Mouse (Mus musculus) kidney, adult 2 months (tissue): Measurements from ENCODE around the gene Fam173a. TPM values are rescaled to one million over a fixed set of nuclear protein-coding genes. Genes with fewer than 3 reads are reported as not detected.

ENCODE experiments used
- DNase-seq: peaks from one replicate; pipeline ENCODE4 v3.0.0; 2021
- H3K27ac ChIP-seq: fragments of 200-500 bp; 2 replicates; pipeline ENCODE4 v1.5.1; 2012; ENCODE audit warnings: low read depth, low read length, control low read depth, inconsistent platforms; ENCODE audit not compliant: insufficient read depth
- H3K27me3 ChIP-seq: fragments of 200-500 bp; replicated peaks from 2 replicates; pipeline ENCODE4 v1.6.1; 2012; ENCODE audit warnings: mild to moderate bottlenecking, moderate library complexity, low read length, inconsistent platforms; ENCODE audit not compliant: control insufficient read depth, insufficient read depth
- H3K36me3 ChIP-seq: fragments of 200-500 bp; 2 replicates; pipeline ENCODE4 v1.6.1; 2012; ENCODE audit warnings: mild to moderate bottlenecking, moderate library complexity, low read length, inconsistent platforms; ENCODE audit not compliant: control insufficient read depth, insufficient read depth
- H3K4me1 ChIP-seq: fragments of 200-500 bp; 2 replicates; pipeline ENCODE4 v1.6.1; 2011; ENCODE audit warnings: low read length; ENCODE audit not compliant: control insufficient read depth, insufficient read depth
- H3K4me3 ChIP-seq: fragments of 200-500 bp; 2 replicates; pipeline ENCODE4 v1.5.1; 2011; ENCODE audit warnings: mild to moderate bottlenecking, low read depth, low read length, control low read depth; ENCODE audit not compliant: insufficient read depth
- CTCF ChIP-seq: fragments of 200-500 bp; conservative IDR thresholded peaks from 2 replicates; pipeline ENCODE4 v1.5.1; 2011; ENCODE audit warnings: low read depth, mild to moderate bottlenecking, control low read depth, low read length, moderate library complexity, mixed read lengths; ENCODE audit not compliant: insufficient read depth, insufficient read length
- POLR2A ChIP-seq: fragments of 200-500 bp; IDR thresholded peaks from one replicate; pipeline ENCODE4 v1.6.1; 2011; ENCODE audit warnings: low read depth, low read length, control low read depth
- WGBS: fragments of 180-500 bp; shearing (Covaris S2); methylation state at CpG from one replicate; pipeline ENCODE4 v1.1.7; 2018; 5-methylcytosine and 5-hydroxymethylcytosine counted together
- polyA plus RNA-seq: library from polyadenylated mRNA; depleted of rRNA; stranded (reverse); fragments of >200 nt; gene quantifications from 2 replicates; pipeline ENCODE4 v1.2.3, GENCODE M21; 2012

The Fam173a gene
- polyA plus RNA-seq, 1 experiment, result 158 TPM

GRCm38 (mm10) chr17:25785281-25785745 is 7.4 kb downstream of the Fam173a start, which contains the start of gene Haghl:
Gene Haghl (minus strand): TSS chr17:25785673.
- no peaks in the 10 kb centered on the region for H3K4me1 ChIP-seq
- H3K36me3 ChIP-seq, result no peaks in the 10 kb centered on the region
- TF ChIP-seq CTCF (0 out of 2 replicates have a peak, but pooled peaks have one; percentile 11), POLR2A (peak; percentile 41)
- under 1% methylated on average over 23 of the region's 23 CpGs for WGBS
- peak within 1 kb of the TSS; percentile 67 for H3K4me3 ChIP-seq
- H3K27me3 ChIP-seq, result no peaks in the 10 kb centered on the region
- peak within 1 kb of the TSS; percentile 46 for H3K27ac ChIP-seq
- DNase-seq, result peak; percentile 97

GRCm38 (mm10) chr17:25783861-25784574 is 8.7 kb downstream of the Fam173a start:
- no peak for TF ChIP-seq CTCF
- no peak for TF ChIP-seq POLR2A
- no peak for DNase-seq
- no peaks in the 10 kb centered on the region for H3K27me3 ChIP-seq
- no peaks in the 10 kb centered on the region for H3K36me3 ChIP-seq
- H3K27ac ChIP-seq, result no peak overlapping the region
- no peaks in the 10 kb centered on the region for H3K4me1 ChIP-seq
- no peak overlapping the region for H3K4me3 ChIP-seq
- 70% methylated on average over 15 of the region's 15 CpGs for WGBS

- Histone ChIP-seq H3K27me3 (no peaks in the 10 kb centered on the region), H3K27ac (no peak overlapping the region), H3K36me3 (no peaks in the 10 kb centered on the region), H3K4me1 (no peaks in the 10 kb centered on the region), H3K4me3 (no peak overlapping the region)
- no peak for TF ChIP-seq CTCF
- TF ChIP-seq POLR2A, result no peak
- DNase-seq, result peak; percentile 55
- 55% methylated on average over 7 of the region's 7 CpGs for whole genome bisulfite sequencing
Measured at GRCm38 (mm10) chr17:25783086-25783485, 9.6 kb downstream of the Fam173a start.

GRCm38 (mm10) chr17:25781339-25781738 is 11.4 kb downstream of the Fam173a start:
- no peak for DNase-seq
- TF ChIP-seq POLR2A (no peak), CTCF (no peak)
- no peaks in the 10 kb centered on the region for H3K27me3 ChIP-seq
- no peak overlapping the region for H3K27ac ChIP-seq
- H3K4me3 ChIP-seq, result no peak overlapping the region
- H3K36me3 ChIP-seq, result no peaks in the 10 kb centered on the region
- 70% methylated on average over 6 of the region's 6 CpGs for WGBS
- no peaks in the 10 kb centered on the region for H3K4me1 ChIP-seq

GRCm38 (mm10) chr17:25777948-25778347 is 14.8 kb downstream of the Fam173a start:
- no peak overlapping the region for H3K27ac ChIP-seq
- no peaks in the 10 kb centered on the region for H3K27me3 ChIP-seq
- no peak overlapping the region for H3K4me3 ChIP-seq
- no peak for TF ChIP-seq CTCF
- TF ChIP-seq POLR2A, result no peak
- no peaks in the 10 kb centered on the region for H3K36me3 ChIP-seq
- DNase-seq, result no peak
- H3K4me1 ChIP-seq, result peaks cover 4% of the 10 kb centered on the region; the same call in 1 of the 2 replicates
- 96% methylated on average over 5 of the region's 5 CpGs for WGBS

GRCm38 (mm10) chr17:25775318-25776062 is 17.2 kb downstream of the Fam173a start:
- no peaks in the 10 kb centered on the region for H3K27me3 ChIP-seq
- 43% methylated on average over 10 of the region's 10 CpGs for WGBS
- TF ChIP-seq CTCF (no peak), POLR2A (no peak)
- H3K36me3 ChIP-seq, result no peaks in the 10 kb centered on the region
- H3K27ac ChIP-seq, result no peak overlapping the region
- DNase-seq, result peak; percentile 69
- H3K4me3 ChIP-seq, result no peak overlapping the region
- peaks cover 4% of the 10 kb centered on the region; the same call in 1 of the 2 replicates for H3K4me1 ChIP-seq
